Mouse (Mus musculus) forebrain, embryonic 11.5 days (tissue): ENCODE measurements at regions not wholly inside any gene's neighbourhood (a gene's known extent, or its start where the extent isn't known, plus 50 kb on each side); places are given as distances from the start of the nearest gene placed in this dataset.

ENCODE experiments used
- ATAC-seq: fragments of 200-750 bp; cut with Nextera tagmentation; replicated peaks from 2 replicates; pipeline ENCODE4 v1.8.0; 2017; ENCODE audit warnings: moderate TSS enrichment; ENCODE audit not compliant: low FRiP score
- DNase-seq: peaks from one replicate; pipeline ENCODE4 v3.0.0-alpha.2; 2017; ENCODE audit warnings: low spot score
- H3K27ac ChIP-seq: fragments of 300-500 bp; sonication (generic); 2 replicates; pipeline ENCODE4 v1.5.1; 2014; ENCODE audit warnings: low read depth, low read length
- H3K27me3 ChIP-seq: fragments of 300-500 bp; sonication (generic); 2 replicates; pipeline ENCODE4 v1.6.1; 2014; ENCODE audit warnings: mild to moderate bottlenecking, low read length, mixed read lengths; ENCODE audit not compliant: control insufficient read depth, insufficient read depth
- H3K36me3 ChIP-seq: fragments of 300-500 bp; sonication (generic); 2 replicates; pipeline ENCODE4 v1.6.1; 2014; ENCODE audit warnings: mild to moderate bottlenecking, low read length, moderate library complexity, mixed read lengths; ENCODE audit not compliant: control insufficient read depth, insufficient read depth
- H3K4me1 ChIP-seq: fragments of 300-500 bp; sonication (generic); replicated peaks from 2 replicates; pipeline ENCODE4 v1.6.1; 2014; ENCODE audit warnings: low read length, mixed read lengths; ENCODE audit not compliant: control insufficient read depth, insufficient read depth
- H3K4me2 ChIP-seq: fragments of 300-500 bp; sonication (generic); 2 replicates; pipeline ENCODE4 v1.6.1; 2014; ENCODE audit warnings: low read depth, mild to moderate bottlenecking, low read length, moderate library complexity, mixed read lengths; ENCODE audit not compliant: severe bottlenecking
- H3K4me3 ChIP-seq: fragments of 300-500 bp; sonication (generic); 2 replicates; pipeline ENCODE4 v1.5.1; 2014; ENCODE audit warnings: low read depth, low read length
- H3K9ac ChIP-seq: fragments of 300-500 bp; sonication (generic); 2 replicates; pipeline ENCODE4 v1.6.1; 2014; ENCODE audit warnings: low read length
- H3K9me3 ChIP-seq: fragments of 300-500 bp; sonication (generic); 2 replicates; pipeline ENCODE4 v1.6.1; 2016; ENCODE audit warnings: low read length, mixed read lengths; ENCODE audit not compliant: control insufficient read depth
- WGBS: fragments of 180-500 bp; shearing (Covaris S2); extraction: QIAGEN DNeasy Blood & Tissue Kit; methylation state at CpG from one replicate; pipeline ENCODE4 v1.1.7; 2014; 5-methylcytosine and 5-hydroxymethylcytosine counted together

DNA sequence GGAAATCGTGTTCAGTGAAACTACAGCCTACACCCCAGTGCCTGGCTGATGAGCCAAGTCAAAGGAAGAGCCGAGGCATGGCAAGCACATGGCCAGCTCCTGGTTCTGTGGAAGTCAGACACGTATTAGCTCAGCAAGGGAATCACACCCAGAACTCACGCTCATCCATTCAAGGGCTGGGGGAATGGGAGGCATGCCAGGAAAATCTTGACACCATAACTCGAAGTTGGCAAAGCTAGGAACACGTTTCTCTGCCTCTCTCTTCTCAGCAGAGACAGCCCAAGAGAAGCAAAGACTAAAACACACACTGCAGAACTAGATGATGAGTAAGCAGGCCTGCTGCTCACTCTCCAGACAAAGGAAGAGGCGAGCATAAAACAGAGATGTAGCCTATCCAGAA, 53.5 kb upstream of the Ypel5 start:
- Histone ChIP-seq H3K4me2 (no peak overlapping the region), H3K4me3 (no peak overlapping the region), H3K9me3 (no peaks in the 10 kb centered on the region), H3K9ac (no peak overlapping the region), H3K4me1 (no peaks in the 10 kb centered on the region), H3K27ac (no peak overlapping the region), H3K36me3 (no peaks in the 10 kb centered on the region), H3K27me3 (no peaks in the 10 kb centered on the region)
- ATAC-seq (no peak), DNase-seq (no peak)
- 73% methylated on average over 7 of the region's 7 CpGs for WGBS

DNA sequence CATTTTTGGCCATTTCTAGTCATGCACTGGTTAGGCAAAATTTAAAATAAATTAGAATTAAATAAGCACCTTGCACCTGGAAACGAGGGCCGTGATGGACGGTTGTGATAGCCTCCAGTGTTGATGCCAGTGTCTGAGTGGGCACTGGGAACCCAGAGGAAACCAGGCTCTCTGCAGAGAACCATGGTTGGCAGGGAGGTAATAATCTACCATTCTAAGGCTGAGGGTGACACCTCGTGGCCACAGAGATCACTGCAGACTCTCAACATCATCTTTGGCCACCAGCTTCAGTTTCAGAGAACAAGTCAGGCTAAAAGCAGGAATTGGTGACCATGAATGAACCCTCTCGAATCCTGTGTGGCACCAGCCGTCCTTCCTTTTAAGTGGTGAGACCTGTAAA, 54.5 kb upstream of the Ypel5 start:
- no peak; the same call in 1 of the 2 replicates for ATAC-seq
- 37% methylated on average over 6 of the region's 6 CpGs for WGBS
- no peaks in the 10 kb centered on the region for H3K9me3 ChIP-seq

DNA sequence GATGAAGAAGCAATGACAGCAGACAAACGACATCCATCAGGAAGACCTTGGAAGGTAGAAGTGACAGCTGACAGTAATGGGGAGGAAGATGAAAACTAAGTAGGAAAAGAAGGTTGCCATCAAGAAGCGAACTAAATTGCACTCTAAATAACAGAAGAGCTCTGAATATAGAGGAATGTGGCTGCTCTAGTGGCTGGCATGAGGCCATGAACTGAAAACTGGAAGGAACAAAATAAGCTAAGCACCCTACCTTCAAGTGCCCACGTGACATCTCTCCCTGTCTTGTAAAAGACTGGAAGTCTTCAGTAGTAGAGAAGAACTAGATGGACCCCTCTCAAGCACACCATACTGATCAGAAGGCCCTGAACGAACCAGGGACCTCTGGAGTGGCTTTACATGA, 68.0 kb upstream of the Ypel5 start:
- H3K4me2 ChIP-seq = no peak overlapping the region

More for the DNA sequence above, 54.5 kb upstream of the Ypel5 start:
- H3K4me3 ChIP-seq = no peak overlapping the region
- no peaks in the 10 kb centered on the region for H3K4me1 ChIP-seq
- H3K27ac ChIP-seq = no peak overlapping the region
- H3K4me2 ChIP-seq = no peak overlapping the region
- H3K9ac ChIP-seq = no peak overlapping the region
- peak; percentile 79 for DNase-seq
- no peaks in the 10 kb centered on the region for H3K36me3 ChIP-seq
- no peaks in the 10 kb centered on the region for H3K27me3 ChIP-seq

DNA sequence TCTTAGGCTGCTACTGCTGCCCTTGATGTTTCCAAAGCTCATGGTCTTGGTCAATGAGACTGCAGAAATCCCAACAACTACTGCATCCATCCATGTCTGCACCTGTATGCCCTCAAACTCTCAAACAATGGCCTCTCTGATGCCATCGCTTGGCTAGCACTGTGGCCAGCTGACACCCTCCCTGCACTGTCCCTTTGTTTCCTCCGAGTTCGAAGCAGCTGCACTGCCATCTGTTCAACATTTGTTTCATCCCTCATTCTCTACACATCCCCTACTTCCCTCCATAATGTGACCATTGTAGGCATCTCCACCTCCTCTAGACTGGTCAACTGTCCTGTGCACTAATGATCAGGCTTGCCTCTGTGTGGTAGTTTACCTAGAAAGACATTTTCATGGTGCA, 75.3 kb upstream of the Ypel5 start:
- Histone ChIP-seq H3K9ac (no peak overlapping the region), H3K27ac (no peak overlapping the region), H3K9me3 (no peaks in the 10 kb centered on the region), H3K36me3 (no peaks in the 10 kb centered on the region), H3K4me1 (no peaks in the 10 kb centered on the region), H3K4me3 (no peak overlapping the region), H3K4me2 (no peak overlapping the region), H3K27me3 (no peaks in the 10 kb centered on the region)
- 77% methylated on average over 3 of the region's 3 CpGs for WGBS
- DNase-seq (no peak), ATAC-seq (no peak)

More for the DNA sequence above, 68.0 kb upstream of the Ypel5 start:
- Histone ChIP-seq H3K27ac (no peak overlapping the region), H3K9ac (no peak overlapping the region), H3K36me3 (no peaks in the 10 kb centered on the region), H3K4me3 (no peak overlapping the region), H3K27me3 (no peaks in the 10 kb centered on the region), H3K9me3 (no peaks in the 10 kb centered on the region), H3K4me1 (no peaks in the 10 kb centered on the region)
- DNase-seq = no peak
- ATAC-seq = no peak
- WGBS = 67% methylated on average over 4 of the region's 4 CpGs

DNA sequence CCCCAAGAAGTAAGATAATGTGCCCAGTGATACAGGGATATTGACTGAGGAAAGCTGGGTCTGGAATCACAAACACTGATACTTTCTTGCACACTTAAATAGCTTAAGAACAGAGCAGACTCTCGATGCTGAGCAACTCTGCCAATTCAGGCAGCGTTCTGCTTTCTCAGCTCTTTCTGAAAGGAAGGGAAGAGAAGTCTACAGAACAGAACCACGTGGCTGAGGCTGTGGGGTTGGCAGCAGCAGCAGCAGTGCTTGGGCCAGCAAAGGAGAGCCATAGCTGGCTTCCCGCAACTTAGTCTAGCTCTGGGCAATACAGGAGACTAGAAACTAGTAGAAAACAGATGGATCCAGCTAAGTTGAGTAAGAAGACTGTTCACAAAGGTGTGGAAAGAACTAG, 89.8 kb upstream of the Ypel5 start:
- no peak overlapping the region for H3K27ac ChIP-seq
- no peaks in the 10 kb centered on the region for H3K9me3 ChIP-seq
- H3K4me2 ChIP-seq = no peak overlapping the region
- H3K27me3 ChIP-seq = no peaks in the 10 kb centered on the region
- DNase-seq = no peak
- no peak overlapping the region for H3K4me3 ChIP-seq
- no peaks in the 10 kb centered on the region for H3K36me3 ChIP-seq
- 79% methylated on average over 4 of the region's 4 CpGs for WGBS
- no peak for ATAC-seq
- H3K4me1 ChIP-seq = no peaks in the 10 kb centered on the region
- no peak overlapping the region for H3K9ac ChIP-seq

DNA sequence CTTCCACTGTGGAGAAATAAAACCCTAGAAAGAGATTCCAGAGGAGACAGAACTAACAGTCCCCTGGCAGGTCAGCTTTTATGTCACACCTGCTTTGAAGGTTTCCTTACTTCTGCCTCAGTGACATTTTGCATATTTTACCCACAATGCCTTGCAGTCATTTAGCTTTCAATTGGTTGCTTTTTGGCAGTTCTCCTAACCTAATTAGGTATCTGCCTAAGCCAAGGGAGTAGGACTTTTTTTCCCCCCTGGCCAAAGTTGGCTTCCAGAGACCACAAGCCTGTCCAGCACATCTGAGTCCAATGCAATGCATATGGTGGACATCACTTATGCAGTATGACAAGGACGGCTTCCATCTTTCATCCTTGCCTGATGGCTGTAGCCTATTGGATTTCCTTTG, 103.2 kb upstream of the Ypel5 start:
- Histone ChIP-seq H3K9me3 (no peaks in the 10 kb centered on the region), H3K4me3 (no peak overlapping the region), H3K4me1 (no peaks in the 10 kb centered on the region), H3K27ac (no peak overlapping the region), H3K36me3 (no peaks in the 10 kb centered on the region), H3K27me3 (no peaks in the 10 kb centered on the region), H3K4me2 (no peak overlapping the region), H3K9ac (no peak overlapping the region)
- 83% methylated on average over 1 of the region's 1 CpGs for WGBS
- DNase-seq (no peak), ATAC-seq (no peak)

DNA sequence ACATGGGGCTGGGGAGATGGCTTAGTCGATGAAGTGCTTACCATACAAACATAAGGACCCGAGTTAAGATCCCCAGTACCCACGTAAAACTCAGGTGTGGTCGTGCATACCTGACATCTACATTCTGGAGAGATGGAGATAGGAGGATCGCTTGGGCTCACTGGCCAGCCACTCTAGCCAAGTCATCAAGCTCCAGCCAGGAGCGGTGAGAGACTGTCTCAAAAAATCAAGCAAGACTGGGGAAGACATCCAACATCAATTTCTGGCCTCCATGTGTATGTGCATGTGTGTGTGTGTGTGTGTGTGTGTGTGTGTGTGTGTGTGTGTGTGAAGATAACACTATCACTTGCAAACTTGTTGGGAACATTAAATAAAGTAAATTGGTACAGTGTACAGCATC, 104.6 kb upstream of the Ypel5 start:
- H3K27me3 ChIP-seq = no peaks in the 10 kb centered on the region
- H3K4me2 ChIP-seq = no peak overlapping the region
- no peaks in the 10 kb centered on the region for H3K4me1 ChIP-seq
- DNase-seq (no peak), ATAC-seq (no peak)
- H3K27ac ChIP-seq = no peak overlapping the region
- no peaks in the 10 kb centered on the region for H3K36me3 ChIP-seq
- 88% methylated on average over 6 of the region's 6 CpGs for WGBS
- no peak overlapping the region for H3K4me3 ChIP-seq
- no peak overlapping the region for H3K9ac ChIP-seq
- no peaks in the 10 kb centered on the region for H3K9me3 ChIP-seq

DNA sequence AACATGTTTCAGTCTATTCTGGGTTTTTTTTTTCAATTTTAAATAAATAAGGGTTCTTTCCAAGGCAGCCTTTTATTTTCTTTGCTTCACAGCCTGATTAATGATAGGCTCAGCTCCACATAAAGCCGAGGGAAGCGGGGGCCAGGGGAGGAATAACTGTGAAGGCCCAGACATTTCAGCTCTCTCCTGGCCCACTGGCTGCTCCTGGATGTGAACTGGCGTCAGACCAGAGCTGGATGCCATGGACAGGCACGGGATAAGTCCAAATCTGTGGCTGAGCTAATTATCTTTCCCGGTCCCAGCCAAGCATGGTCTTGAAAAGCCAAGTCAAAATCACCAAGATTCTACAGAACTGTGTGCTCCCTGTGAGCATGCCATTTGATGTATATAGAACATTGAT, 105.1 kb upstream of the Ypel5 start:
- H3K4me2 ChIP-seq = no peak overlapping the region
- no peak overlapping the region for H3K27ac ChIP-seq
- no peaks in the 10 kb centered on the region for H3K36me3 ChIP-seq
- no peaks in the 10 kb centered on the region for H3K9me3 ChIP-seq
- H3K9ac ChIP-seq = no peak overlapping the region
- DNase-seq (no peak), ATAC-seq (no peak)
- H3K4me1 ChIP-seq = no peaks in the 10 kb centered on the region
- no peak overlapping the region for H3K4me3 ChIP-seq
- H3K27me3 ChIP-seq = no peaks in the 10 kb centered on the region
- 83% methylated on average over 5 of the region's 5 CpGs for WGBS

DNA sequence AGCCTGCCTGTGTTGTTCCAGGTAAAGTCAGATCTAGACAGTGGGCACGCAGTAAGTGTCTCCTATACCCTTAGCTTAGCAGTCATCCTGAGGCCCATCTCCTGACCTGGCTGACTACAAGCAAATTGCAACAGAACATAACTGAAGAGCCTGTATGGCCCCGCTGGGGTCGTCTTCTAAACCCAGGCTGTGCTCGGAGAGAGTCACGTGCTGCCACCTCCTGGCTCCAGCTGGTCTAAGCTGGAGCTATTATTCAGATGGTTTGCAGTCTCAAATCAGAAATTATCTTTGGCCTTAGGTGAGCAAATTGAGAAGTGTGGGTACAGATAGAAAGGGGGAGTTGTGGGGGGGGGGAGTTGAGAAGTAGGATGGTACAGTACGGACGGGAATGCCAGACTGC, 115.5 kb upstream of the Ypel5 start:
- no peaks in the 10 kb centered on the region for H3K9me3 ChIP-seq
- no peak overlapping the region for H3K4me2 ChIP-seq
- H3K27me3 ChIP-seq = no peaks in the 10 kb centered on the region
- no peak overlapping the region for H3K27ac ChIP-seq
- H3K4me3 ChIP-seq = no peak overlapping the region
- WGBS = 50% methylated on average over 7 of the region's 7 CpGs
- H3K36me3 ChIP-seq = no peaks in the 10 kb centered on the region
- H3K9ac ChIP-seq = no peak overlapping the region
- ATAC-seq (peak; percentile 49; the same call in 1 of the 2 replicates), DNase-seq (peak; percentile 51)
- H3K4me1 ChIP-seq = no peaks in the 10 kb centered on the region
